Mouse (Mus musculus) T-helper 2 cell (primary cell): ENCODE measurements around the gene Wnk2.

Source experiments
- in situ Hi-C: fragments of 300-600 bp; cut with MboI, MseI; formaldehyde crosslinking; loops from one replicate; pipeline ENCODE4 v1.15.1; 2025; ENCODE audit warnings: high pct_unique_total_duplicates

Wnk2 gene

GRCm38 (mm10) chr13:49047393-49047792 is 100.4 kb downstream of the Wnk2 start:
- in situ Hi-C loops: loop anchor here (5.0 kb wide), 1 partner anchor 50 kb away; no protein-coding TSS in a partner anchor

DNA sequence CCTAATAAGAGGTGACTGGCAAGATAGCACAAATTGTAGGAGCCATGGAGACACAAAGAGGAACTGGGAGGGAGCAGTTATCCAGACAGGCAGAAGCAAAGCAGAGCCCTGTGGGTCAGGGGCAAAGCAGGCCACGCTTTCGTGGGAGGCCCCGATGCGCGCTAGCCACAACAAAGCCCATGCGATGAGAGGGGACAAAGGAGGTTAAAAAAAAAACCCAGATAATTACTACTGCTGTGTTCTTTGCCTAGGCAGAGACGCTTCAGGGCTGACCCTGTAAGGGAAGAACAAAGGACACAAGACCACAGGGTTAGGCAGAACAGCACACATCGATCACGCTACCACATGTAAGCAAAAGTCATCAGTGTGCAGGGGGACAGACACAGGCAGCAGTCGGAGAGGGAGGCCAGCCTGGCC is 103.7 kb downstream of the Wnk2 start:
- in situ Hi-C loops: no loop called here

- in situ Hi-C loops: no loop called here
Measured at GRCm38 (mm10) chr13:49042371-49042770, 105.4 kb downstream of the Wnk2 start.

GRCm38 (mm10) chr13:49036928-49037574 is 110.8 kb downstream of the Wnk2 start:
- in situ Hi-C loops: no loop called here

GRCm38 (mm10) chr13:49036436-49036835 is 111.4 kb downstream of the Wnk2 start:
- in situ Hi-C loops: no loop called here

GRCm38 (mm10) chr13:49031029-49031428 is 116.8 kb downstream of the Wnk2 start:
- in situ Hi-C loops: no loop called here

DNA sequence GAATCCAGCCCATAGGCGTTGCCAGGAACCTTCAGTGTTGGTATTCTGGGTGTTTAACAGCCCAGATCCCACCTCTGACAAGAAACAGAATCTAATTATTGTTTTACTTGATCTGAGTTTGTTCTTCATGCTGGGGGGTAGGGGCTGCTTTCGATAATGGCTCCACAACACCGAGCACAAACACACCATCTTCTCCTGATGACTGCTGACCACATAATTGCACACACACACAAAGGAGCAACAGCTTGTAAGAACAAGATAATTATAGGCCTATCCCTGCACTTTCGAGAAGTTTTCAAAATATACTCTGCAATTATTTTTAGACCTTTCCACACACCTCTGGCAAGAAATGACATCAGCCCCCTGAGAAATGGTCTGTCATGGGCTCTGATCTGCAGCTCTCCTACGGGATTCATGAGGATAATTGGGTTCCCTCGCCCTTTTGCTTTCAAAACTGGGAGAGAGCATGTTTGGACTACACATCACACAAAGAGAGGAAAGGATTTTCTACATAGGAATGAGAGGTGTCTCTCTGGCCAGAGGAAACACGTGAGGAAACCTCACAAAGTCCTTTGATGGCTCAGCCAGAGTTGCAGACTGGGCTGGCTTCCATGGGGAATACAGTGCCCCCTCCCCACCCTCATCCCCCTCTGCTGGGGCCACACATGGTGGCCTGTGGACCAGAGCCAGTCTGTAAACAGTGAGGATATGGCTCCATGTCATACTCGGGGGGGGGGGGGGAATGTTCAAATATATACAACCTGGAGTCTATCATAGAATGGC is 118.9 kb downstream of the Wnk2 start:
- in situ Hi-C loops: no loop called here

DNA sequence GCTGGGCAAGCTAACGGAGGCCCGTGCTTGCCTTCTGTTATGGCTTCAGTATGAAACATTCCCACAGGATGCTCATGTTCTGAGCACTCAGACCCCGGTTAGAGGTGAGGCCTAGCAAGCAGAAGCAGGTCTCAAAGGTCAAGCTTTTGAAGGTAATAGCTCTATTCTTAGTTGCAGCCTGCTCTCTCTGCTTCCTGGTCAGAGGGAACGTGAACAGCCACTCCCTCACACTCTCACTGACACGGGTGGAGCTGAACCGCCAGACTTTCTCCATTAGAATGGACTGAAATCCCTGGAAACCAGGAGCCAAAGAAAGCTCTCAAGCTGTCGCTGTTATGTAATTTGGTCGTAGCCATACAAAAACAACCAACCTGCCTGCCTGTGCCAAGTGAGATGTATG is 120.8 kb downstream of the Wnk2 start:
- in situ Hi-C loops: no loop called here

- in situ Hi-C loops: no loop called here
Measured at GRCm38 (mm10) chr13:49025521-49025920, 122.3 kb downstream of the Wnk2 start.

DNA sequence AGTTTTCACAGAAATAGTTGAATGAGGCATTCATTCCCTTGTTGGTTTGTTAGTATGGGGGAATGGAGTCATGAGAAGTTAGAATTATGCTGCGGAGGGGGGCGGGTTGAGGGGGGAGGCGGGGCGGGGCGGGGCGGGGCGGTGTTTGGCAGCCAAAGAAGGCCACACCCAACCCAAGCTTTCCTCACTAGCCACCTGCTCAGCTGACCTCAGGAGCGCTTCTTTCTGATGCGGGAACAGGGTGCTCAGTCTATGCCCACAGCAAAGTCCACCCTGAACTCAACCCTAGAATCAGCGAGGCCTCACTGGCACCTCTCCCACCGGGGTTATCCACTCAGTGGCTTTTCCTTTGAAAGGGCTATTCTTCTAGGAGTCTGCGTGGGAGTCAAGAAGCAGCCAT is 123.1 kb downstream of the Wnk2 start:
- in situ Hi-C loops: loop anchor here (25.0 kb wide), 1 partner anchor 362 kb away; the partner anchor contains the start of gene Barx1

DNA sequence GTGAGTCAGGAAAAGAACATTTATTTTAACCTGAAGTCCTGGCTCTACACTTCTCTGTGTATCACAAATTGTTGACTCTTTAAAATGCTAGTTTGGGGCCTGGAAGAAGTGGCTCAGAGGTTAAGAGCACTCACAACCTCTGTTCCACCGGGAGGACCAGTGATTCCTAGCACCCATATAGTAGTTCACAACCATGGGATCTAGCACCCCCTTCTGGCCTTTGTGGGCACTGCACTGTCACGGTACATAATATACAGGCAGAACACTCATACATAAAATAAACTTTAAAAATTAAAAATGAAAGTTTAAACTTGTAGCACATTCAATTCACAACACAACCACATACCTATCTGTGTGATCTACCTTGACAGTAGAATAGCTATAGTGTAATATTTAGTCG is 126.1 kb downstream of the Wnk2 start:
- in situ Hi-C loops: loop anchor here (25.0 kb wide), 1 partner anchor 359 kb away; the partner anchor contains the start of gene Barx1

GRCm38 (mm10) chr13:49020152-49020551 is 127.7 kb downstream of the Wnk2 start:
- in situ Hi-C loops: loop anchor here (25.0 kb wide), 1 partner anchor 358 kb away; the partner anchor contains the start of gene Barx1

DNA sequence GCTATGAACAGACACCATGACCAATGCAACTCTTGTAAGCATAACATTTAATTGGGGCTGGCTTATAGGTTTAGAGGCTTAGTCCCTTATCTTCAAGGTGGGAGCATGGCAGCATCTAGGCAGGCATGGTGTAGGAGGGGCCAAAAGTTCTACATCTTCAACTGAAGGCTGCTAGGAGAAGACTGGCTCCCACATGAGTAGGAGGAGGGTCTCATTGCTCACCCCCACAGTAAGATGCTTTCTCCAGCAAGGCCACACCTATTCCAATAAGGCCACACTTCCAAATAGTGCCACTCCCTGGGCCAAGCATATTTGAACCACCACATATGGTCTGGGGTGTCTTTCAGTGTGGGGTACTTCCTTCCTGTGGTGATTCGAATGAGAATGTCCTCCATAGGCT is 130.4 kb downstream of the Wnk2 start:
- in situ Hi-C loops: loop anchor here (25.0 kb wide), 1 partner anchor 355 kb away; the partner anchor contains the start of gene Barx1

- in situ Hi-C loops: loop anchor here (25.0 kb wide), 1 partner anchor 354 kb away; the partner anchor contains the start of gene Barx1
Measured at GRCm38 (mm10) chr13:49016311-49016761, 131.5 kb downstream of the Wnk2 start.

DNA sequence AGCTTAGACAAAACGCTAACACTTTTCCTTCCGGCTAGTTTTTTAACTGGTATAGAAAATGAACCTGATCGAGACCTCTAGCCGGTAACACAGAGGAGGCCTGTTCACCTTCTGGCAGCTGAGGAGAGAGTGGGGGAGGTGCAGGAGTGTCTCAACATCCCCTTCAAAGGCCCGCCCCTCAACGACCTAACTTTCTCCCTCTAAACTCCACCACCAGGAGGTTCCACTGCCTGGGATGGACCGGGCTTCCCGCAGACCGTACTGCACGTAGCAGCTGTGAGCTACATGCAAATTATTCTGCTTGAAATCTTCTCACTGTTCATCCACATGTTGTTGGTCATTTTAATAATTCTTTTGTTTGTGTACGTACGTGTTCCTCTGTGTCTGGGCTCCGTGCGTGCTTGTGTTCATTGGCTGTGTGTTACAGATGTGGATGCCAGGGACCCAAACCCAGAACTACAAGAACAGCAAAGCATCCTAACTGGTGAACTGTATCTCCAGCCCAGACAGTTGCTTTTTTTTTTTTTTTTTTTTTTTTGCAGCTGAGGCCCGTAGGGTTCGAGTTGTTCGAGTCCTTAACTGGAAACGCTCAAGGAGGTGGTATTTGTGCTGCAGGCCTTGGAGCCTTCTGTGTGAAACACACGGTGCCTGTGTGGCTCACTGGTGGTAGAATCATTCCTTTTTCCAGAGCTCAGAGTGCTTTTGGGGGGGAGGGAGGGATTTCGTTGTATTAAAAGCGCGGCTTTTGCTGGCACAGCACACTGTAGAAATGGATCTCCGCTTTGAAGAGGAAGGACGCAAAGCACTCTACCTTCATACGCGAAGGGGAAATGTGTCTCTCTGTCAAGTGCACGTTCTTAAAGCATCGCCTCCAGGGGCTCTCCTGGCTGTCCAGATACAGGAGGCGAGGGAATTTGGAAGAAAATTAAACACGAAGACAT is 132.2 kb downstream of the Wnk2 start:
- in situ Hi-C loops: loop anchor here (25.0 kb wide), 1 partner anchor 353 kb away; the partner anchor contains the start of gene Barx1

DNA sequence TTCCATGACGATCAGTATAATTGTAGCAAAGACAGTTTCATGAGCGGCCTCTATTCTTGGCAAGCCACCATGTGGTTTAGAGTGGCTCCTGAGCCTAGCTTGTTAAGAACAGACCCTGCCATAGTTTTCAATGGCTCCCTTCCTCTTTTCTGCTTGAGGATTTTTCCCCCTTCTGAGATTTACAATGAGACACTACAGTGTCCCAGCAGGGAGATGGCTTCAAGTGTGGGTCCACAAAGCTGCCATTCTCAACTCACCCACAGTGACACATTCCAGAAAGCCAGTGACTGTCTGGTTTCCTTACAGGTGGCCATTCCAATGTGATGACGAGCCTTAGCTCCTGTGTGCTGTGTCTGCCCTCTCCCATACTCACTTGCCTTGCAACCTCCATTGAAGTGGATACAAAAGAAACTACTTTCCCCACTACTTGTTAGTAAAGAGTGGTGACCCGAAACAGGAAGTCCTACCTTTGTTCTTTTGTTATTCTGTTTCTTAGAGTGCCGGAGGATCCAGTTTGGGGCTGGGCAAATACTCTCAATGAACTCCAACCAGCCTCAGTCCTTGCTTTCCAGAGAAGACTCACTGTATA is 134.5 kb downstream of the Wnk2 start:
- in situ Hi-C loops: loop anchor here (25.0 kb wide), 1 partner anchor 351 kb away; the partner anchor contains the start of gene Barx1

DNA sequence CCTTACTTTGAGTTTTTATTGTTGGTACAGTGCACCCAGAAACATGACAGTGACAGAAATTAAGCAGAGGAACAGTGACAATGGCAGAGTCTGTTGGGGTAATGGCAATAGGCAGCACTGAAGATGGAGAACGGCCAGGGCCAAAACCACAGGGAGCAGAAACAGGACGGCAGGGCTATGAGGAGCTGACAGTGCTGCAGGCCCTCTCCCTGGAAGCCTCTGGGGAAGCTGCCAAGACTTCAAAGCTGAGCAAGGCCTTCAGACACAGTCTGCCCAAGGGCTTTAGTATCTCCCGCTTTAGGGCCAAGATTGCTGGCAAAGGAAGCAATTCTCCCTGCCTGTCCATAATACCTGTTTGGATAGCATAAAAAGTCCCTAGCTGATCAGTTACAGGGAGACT is 146.1 kb downstream of the Wnk2 start:
- in situ Hi-C loops: loop anchor here (25.0 kb wide), 1 partner anchor 339 kb away; the partner anchor contains the start of gene Barx1

DNA sequence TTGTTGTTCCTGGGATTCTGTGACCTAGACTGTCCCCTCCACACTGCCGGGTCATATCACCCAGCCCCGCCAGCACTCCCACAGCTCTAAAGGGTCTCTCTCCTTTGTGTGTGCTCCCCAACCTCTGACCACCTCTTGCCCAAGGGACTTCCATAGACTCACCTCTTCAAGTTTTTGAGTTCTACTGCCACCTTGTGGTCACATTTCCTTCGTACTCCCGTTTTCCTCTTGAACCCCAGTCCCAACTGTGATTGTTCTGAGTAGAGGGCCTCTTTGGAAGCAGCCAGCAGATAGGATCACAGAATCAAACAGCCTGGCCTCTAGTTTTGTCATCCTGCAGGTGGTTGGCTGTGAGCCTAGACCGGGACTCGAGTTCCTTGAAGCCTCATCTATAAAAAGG is 149.2 kb downstream of the Wnk2 start:
- in situ Hi-C loops: no loop called here

DNA sequence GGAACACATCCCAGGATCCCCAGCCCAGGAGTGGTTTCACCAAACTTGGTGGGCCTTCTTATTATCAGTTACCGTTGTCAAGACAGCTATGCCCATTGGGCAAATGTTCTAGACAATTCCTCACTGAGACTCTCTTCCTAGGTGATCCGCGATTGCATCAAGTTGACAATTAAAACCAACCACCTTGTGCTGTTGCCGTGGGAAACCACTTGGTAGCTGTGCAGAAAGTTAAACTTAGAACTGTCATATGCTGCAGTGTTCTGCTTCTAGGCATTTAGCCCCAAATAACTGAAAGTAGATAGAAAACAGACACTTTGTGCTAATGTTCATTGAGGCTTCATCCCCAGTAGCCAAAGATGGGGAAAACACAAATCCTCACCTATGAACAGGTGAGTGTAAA is 151.1 kb downstream of the Wnk2 start:
- in situ Hi-C loops: no loop called here

- in situ Hi-C loops: no loop called here
Measured at GRCm38 (mm10) chr13:48994903-48995302, 152.9 kb downstream of the Wnk2 start.

DNA sequence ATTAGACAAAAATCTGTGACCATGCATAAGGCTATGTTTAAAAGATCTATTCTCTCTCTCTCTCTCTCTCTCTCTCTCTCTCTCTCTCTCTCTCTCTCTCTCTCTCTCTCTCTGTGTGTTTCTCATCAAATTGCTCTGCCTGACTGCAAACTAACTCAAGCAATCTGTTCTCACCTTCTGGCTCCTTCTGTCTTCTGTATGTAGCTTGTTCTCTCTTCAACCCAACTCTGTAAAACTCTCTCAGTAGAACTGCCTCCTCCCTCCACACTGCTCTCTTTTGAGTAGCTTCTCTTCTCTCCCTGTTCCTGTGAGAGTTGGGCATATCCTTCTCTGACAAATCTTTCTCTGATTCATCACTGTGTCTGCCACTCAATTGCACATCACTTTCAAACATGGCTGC is 154.9 kb downstream of the Wnk2 start:
- in situ Hi-C loops: no loop called here
